Mouse (Mus musculus) limb, embryonic 15.5 days (tissue): Measurements from ENCODE around the gene 0610010K14Rik. TPM values are rescaled to one million over a fixed set of nuclear protein-coding genes. Genes with fewer than 3 reads are reported as not detected.

Experiments
- ATAC-seq: fragments of 200-750 bp; cut with Nextera tagmentation; 2 replicates; pipeline ENCODE4 v1.8.0; 2017; ENCODE audit warnings: low read depth, moderate TSS enrichment; ENCODE audit not compliant: insufficient number of reproducible peaks, low FRiP score, low TSS enrichment
- H3K27ac ChIP-seq: fragments of 300-500 bp; sonication (generic); 2 replicates; pipeline ENCODE4 v1.5.1; 2015; ENCODE audit warnings: moderate library complexity, mild to moderate bottlenecking, inconsistent platforms
- H3K27me3 ChIP-seq: fragments of 300-500 bp; sonication (generic); 2 replicates; pipeline ENCODE4 v1.6.1; 2015; ENCODE audit warnings: inconsistent platforms
- H3K36me3 ChIP-seq: fragments of 300-500 bp; sonication (generic); 2 replicates; pipeline ENCODE4 v1.6.1; 2015; ENCODE audit warnings: inconsistent platforms
- H3K4me1 ChIP-seq: fragments of 300-500 bp; sonication (generic); 2 replicates; pipeline ENCODE4 v1.6.1; 2015; ENCODE audit warnings: inconsistent platforms
- H3K4me2 ChIP-seq: fragments of 300-500 bp; sonication (generic); 2 replicates; pipeline ENCODE4 v1.6.1; 2015; ENCODE audit warnings: mild to moderate bottlenecking, inconsistent platforms
- H3K4me3 ChIP-seq: fragments of 300-500 bp; sonication (generic); 2 replicates; pipeline ENCODE4 v1.5.1; 2015; ENCODE audit warnings: mild to moderate bottlenecking, inconsistent platforms
- H3K9ac ChIP-seq: fragments of 300-500 bp; sonication (generic); 2 replicates; pipeline ENCODE4 v1.6.1; 2015; ENCODE audit warnings: inconsistent platforms
- H3K9me3 ChIP-seq: fragments of 300-500 bp; sonication (generic); 2 replicates; pipeline ENCODE4 v1.6.1; 2016; ENCODE audit warnings: inconsistent platforms
- WGBS: fragments of 180-500 bp; shearing (Covaris S2); methylation state at CpG from one replicate; pipeline ENCODE4 v1.1.7; 2015; 5-methylcytosine and 5-hydroxymethylcytosine counted together
- polyA plus RNA-seq: library from polyadenylated mRNA; unstranded; fragments of >200 nt; fragmentation: Nextera tagmentation; extraction: Ambion mirVana; gene quantifications from 2 replicates; pipeline ENCODE4 v1.2.1, GENCODE M21; 2015

0610010K14Rik gene
- polyA plus RNA-seq, 1 experiment from 2014 or later = 172 TPM

DNA sequence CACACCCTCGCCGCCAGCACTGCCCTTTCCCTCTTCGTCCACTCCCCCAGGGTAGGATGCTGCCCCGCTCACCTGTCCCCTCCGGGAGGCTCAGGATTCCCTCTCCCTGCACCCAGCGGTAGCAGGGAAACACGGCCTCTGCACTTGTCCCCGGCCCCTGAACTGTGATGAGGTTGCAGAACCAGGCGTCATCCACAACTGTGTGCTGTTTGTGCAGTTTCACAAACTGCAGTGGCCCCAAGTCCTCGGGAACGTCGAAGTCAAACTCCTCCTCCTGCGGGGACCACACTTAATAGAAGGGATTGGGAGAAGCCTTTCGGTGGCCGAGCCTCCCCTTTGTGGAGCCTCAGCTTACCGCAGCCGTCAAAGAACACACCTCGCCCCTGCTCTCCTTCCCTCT lies 16.6 kb upstream of the 0610010K14Rik start:
- H3K36me3 ChIP-seq = no peaks in the 10 kb centered on the region
- WGBS = 3% methylated on average over 18 of the region's 18 CpGs
- peaks cover 61% of the 10 kb centered on the region for H3K27me3 ChIP-seq
- no peaks in the 10 kb centered on the region for H3K9me3 ChIP-seq
- no peak for ATAC-seq
- H3K4me3 ChIP-seq = peak overlapping the region; percentile 39
- peak overlapping the region; percentile 59 for H3K4me2 ChIP-seq
- H3K4me1 ChIP-seq = peaks cover 17% of the 10 kb centered on the region
- no peak overlapping the region for H3K9ac ChIP-seq
- H3K27ac ChIP-seq = 0 out of 2 replicates have a peak overlapping the region, but pooled peaks have one; percentile 7

DNA sequence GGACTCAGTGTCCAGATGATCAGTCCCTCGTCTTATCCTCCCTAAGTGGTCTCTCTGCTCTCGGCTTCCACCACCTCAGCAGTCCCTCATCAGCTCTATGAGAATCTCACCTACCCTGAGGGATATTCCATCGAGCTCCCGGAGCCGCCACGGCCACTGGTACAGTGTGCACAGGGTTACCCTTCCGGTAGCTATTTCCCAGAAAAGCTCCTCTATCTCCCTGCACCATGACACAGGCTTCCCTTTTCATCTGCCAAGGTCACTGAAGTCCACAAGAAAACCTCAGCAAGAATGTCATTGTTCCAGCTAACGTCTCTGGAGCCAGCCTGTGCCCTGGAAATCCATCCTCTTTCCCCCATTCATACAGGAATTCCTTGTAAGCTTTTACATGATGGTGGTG lies 14.1 kb upstream of the 0610010K14Rik start:
- peaks cover 17% of the 10 kb centered on the region for H3K4me1 ChIP-seq
- no peaks in the 10 kb centered on the region for H3K36me3 ChIP-seq
- H3K9ac ChIP-seq = no peak overlapping the region
- no peaks in the 10 kb centered on the region for H3K9me3 ChIP-seq
- no peak for ATAC-seq
- 81% methylated on average over 8 of the region's 8 CpGs for WGBS
- H3K4me3 ChIP-seq = no peak overlapping the region
- no peak overlapping the region for H3K4me2 ChIP-seq
- H3K27ac ChIP-seq = no peak overlapping the region
- peaks cover 66% of the 10 kb centered on the region for H3K27me3 ChIP-seq

DNA sequence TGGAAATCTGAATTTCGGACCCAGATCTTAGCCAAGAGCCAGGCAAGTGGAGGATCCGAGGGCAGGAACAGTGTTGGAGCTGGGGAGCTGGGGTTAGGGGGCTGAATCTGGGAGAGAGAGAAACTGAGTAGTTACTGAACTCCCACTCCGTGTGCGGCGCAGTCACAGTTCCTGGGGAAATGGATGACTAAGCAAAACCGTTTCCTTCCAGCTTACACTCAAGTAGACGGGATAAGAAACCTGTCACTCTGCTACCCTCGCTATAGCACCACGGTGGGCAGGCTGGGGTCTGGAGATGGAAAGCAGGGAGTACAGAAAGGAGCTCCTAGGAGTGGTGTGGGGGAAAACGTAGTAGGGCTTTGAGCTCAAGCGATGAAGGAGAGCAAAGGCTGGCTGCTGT lies 12.4 kb upstream of the 0610010K14Rik start:
- Histone ChIP-seq H3K36me3 (no peaks in the 10 kb centered on the region), H3K9ac (no peak overlapping the region), H3K4me2 (no peak overlapping the region), H3K4me1 (peaks cover 12% of the 10 kb centered on the region), H3K4me3 (no peak overlapping the region), H3K9me3 (no peaks in the 10 kb centered on the region), H3K27ac (no peak overlapping the region), H3K27me3 (peaks cover 65% of the 10 kb centered on the region)
- WGBS = 69% methylated on average over 11 of the region's 11 CpGs
- ATAC-seq = no peak

DNA sequence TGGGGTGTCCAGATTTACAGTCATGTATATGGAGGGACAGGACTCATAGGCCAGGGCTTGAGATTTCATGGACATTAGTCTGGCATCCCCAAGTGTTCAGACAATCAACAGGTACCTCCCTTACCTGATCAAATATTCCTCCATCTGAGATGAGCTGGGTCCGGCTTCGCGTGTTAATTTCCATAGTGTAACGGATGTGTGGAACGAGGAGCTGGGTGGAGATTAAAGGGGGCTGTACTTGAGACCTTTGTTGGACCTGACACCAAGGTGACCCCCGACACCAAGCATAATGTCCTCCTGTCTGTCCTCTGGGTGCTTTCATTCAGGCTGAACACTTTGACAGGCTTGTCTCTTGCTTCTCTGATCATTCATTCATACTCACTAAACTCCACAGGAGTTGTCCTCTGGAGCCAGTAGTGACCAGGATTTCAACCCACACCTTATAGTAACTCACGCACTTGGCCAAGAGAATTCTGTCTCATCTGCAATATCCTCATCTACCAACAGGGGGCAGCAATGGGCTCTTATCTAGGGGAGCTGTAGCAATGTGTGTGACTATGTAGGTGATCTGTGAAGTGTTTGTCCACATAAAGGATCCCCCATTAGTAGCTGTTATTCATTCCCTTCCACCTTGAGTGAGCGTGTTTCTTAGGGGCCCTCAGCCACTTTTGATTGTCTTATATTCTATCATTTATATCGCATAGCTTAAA lies 9.6 kb upstream of the 0610010K14Rik start:
- H3K27ac ChIP-seq = no peak overlapping the region
- no peaks in the 10 kb centered on the region for H3K36me3 ChIP-seq
- H3K9ac ChIP-seq = no peak overlapping the region
- no peaks in the 10 kb centered on the region for H3K4me1 ChIP-seq
- H3K27me3 ChIP-seq = peaks cover 37% of the 10 kb centered on the region
- WGBS = 49% methylated on average over 9 of the region's 9 CpGs
- no peaks in the 10 kb centered on the region for H3K9me3 ChIP-seq
- no peak overlapping the region for H3K4me2 ChIP-seq
- ATAC-seq = no peak
- no peak overlapping the region for H3K4me3 ChIP-seq

DNA sequence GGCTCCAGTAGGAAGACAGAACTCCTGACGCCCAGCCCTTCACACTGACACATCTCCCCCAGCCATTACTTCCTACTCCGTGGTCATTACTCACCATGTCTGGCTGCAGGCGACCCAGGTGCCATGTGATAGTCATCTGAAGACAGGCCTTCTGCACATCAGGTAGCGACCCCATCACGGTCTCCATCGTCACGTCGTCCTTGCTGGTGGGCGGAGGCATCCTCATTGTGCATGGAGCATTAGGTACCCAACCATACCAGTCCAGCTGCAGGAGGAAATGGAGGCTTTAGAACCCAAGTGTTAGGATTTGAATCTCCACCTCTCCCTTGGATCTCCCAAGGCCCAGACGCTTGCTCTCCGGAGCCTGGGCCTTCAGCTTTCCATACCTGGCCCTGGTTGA lies 4.9 kb upstream of the 0610010K14Rik start:
- WGBS = 66% methylated on average over 11 of the region's 11 CpGs
- Histone ChIP-seq H3K27me3 (0 out of 2 replicates have a peak, but pooled peaks cover 9% of the 10 kb centered on the region), H3K4me2 (no peak overlapping the region), H3K27ac (no peak overlapping the region), H3K9ac (no peak overlapping the region), H3K9me3 (no peaks in the 10 kb centered on the region), H3K4me1 (peaks cover 13% of the 10 kb centered on the region), H3K4me3 (no peak overlapping the region), H3K36me3 (no peaks in the 10 kb centered on the region)
- no peak for ATAC-seq

DNA sequence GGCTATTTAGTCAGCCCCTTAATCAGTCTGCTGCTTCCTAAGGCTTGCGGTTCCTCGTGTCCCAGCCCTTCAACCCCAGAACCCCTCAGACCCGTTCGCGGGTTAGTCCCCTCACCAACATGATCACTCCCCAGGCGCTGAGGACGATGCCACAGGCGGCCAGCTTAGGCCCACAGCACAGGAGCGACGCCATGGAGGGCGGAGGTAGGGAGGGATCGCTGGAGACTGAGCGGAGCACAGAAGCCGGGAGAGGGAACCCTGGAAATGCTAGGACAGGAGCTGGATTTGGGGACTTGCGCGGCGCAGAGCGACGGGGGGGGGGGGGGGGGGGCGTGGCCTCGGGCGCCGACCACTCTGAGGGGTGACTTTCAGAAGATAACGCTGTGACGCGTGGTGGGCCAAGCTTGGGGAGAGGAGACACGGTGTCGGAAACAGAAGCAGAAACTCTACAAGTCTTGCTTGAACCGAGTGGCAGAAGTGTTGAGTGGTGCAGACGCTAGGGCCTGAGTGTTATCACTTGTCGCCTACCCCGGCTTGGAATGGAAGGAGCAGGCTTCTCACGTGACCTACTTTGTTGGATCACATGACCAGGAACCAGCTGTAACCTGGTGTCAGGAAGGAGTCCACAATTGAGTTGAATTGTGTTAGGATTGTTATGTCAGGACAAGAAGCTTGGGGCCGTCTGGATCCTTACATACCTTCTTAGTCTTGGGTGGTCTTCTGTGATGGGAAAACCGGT lies 2.0 kb upstream of the 0610010K14Rik start, which contains the start of the genes Gm21988 and Rnasek:
TSS of gene Gm21988 (minus strand) at position 290 of the 739 bp plus-strand sequence.
TSS of gene Rnasek (minus strand) at position 302 of the 739 bp plus-strand sequence.
- H3K4me2 ChIP-seq = peak within 1 kb of the TSS; percentile 88
- whole genome bisulfite sequencing = under 1% methylated on average over 30 of the region's 35 CpGs
- peak within 1 kb of the TSS; percentile 82 for H3K4me3 ChIP-seq
- no peaks in the 10 kb centered on the region for H3K27me3 ChIP-seq
- H3K36me3 ChIP-seq = peaks cover 13% of the 10 kb centered on the region
- peak within 1 kb of the TSS; percentile 85 for H3K9ac ChIP-seq
- H3K4me1 ChIP-seq = peaks cover 33% of the 10 kb centered on the region
- H3K9me3 ChIP-seq = no peaks in the 10 kb centered on the region
- peak; percentile 33 for ATAC-seq
- H3K27ac ChIP-seq = peak within 1 kb of the TSS; percentile 92

DNA sequence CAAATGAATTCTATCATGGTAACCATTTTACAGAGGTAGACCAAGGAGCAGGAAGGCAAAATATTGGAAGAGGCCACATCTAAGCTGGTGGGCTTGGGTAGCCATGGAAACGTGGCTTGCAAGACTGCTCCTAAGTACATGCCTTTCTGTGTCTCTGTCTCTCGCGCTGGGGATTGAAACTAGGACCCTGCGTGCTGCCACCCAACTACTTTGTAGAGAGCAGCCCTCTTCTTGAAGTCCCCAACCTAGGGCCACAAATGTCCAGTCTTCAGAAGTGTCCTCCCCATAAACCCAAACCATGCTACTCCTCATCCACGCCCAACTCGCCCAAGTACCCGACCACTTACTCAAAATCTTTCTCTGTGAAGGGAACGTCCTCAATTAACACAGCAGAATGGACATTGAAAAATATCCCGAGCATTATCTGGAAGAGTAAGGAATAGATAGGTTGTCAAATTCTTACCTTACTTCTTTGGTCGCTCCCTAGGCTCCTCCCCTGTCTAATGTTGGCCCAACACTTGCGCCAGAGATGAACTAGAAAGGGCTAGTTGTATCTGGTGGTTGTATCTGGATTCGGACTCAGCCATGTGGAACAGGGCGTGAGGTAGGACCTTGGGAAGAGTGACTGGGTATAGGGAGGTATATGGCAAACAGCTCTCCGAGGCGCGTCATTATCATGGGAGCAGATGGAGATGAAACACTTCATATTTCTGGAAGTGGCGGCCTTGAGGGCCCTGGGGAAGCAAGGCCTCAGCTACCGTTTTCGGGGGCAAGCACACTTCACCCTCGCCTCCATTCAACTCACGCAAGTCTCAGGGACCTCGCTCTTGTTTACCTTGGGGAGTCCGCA lies 1.1 kb upstream of the 0610010K14Rik start:
- peak overlapping the region; percentile 82 for H3K4me3 ChIP-seq
- H3K27ac ChIP-seq = peak overlapping the region; percentile 92
- no peaks in the 10 kb centered on the region for H3K27me3 ChIP-seq
- peaks cover 14% of the 10 kb centered on the region for H3K36me3 ChIP-seq
- no peaks in the 10 kb centered on the region for H3K9me3 ChIP-seq
- ATAC-seq = no peak
- peak overlapping the region; percentile 85 for H3K9ac ChIP-seq
- H3K4me1 ChIP-seq = peaks cover 38% of the 10 kb centered on the region
- 13% methylated on average over 23 of the region's 23 CpGs for WGBS
- peak overlapping the region; percentile 88 for H3K4me2 ChIP-seq

DNA sequence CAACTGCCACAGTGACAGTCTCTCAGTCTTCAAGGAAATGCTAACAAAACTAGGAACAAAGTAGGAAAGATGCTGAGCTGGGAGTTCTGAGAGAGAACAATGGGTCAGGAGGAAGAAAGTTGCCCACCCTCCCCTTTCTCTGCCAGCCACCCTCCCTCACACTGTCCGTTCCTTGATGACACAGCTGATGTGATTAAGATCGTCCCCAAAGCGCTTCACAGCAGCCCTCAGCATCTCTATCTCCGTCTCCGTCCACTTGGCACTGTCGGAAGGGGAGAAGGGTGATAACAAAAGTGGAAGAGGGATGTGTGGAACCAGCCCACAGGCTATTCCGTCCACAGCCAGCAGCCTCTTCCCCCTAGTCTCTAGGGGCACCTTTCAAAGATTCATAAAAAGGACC lies 997 bp downstream of the 0610010K14Rik start:
- H3K4me3 ChIP-seq = peak overlapping the region; percentile 82

DNA sequence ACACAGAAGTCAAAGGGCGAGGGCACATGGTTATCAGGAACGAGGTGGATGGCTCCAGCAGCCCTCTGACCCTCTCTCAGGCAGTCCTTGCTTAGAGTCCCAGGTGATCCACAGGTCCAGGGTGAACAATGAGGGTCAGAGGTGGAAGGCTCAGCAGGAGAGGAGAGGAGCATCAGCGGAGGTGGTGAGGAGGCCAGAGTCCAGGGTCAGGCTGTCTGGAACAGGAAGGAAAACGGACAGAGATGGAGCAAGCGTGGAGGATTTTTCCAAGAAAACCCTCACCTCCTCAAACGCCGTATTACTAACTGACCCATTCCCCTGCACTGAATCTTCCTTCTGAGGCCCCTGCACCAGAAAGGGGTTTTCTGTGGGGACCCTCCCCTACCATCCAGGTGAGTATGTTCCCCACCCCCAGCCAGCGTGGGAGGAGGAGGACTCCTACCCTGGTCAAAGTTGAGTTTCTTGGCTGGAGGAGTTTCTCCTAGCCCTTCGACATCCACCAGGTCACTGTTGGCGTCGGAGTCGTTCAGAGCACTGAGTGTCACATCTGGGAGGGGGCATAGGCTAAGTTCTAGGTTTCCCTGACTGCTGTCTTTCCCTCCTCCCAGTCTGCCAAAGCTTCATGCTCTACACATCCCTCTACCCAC lies 2.3 kb downstream of the 0610010K14Rik start:
- no peak for ATAC-seq
- no peak overlapping the region for H3K4me2 ChIP-seq
- no peaks in the 10 kb centered on the region for H3K9me3 ChIP-seq
- no peak overlapping the region for H3K27ac ChIP-seq
- no peak overlapping the region for H3K9ac ChIP-seq
- peaks cover 52% of the 10 kb centered on the region for H3K4me1 ChIP-seq
- H3K27me3 ChIP-seq = peaks cover under 1% of the 10 kb centered on the region
- H3K4me3 ChIP-seq = no peak overlapping the region
- H3K36me3 ChIP-seq = peaks cover 14% of the 10 kb centered on the region
- 95% methylated on average over 12 of the region's 12 CpGs for WGBS

More for the DNA sequence above, 997 bp downstream of the 0610010K14Rik start:
- peak overlapping the region; percentile 92 for H3K27ac ChIP-seq
- H3K36me3 ChIP-seq = peaks cover 14% of the 10 kb centered on the region
- H3K4me2 ChIP-seq = peak overlapping the region; percentile 88
- ATAC-seq = no peak
- 0 out of 2 replicates have a peak overlapping the region, but pooled peaks have one; percentile 67 for H3K9ac ChIP-seq
- H3K4me1 ChIP-seq = peaks cover 56% of the 10 kb centered on the region
- H3K27me3 ChIP-seq = no peaks in the 10 kb centered on the region
- no peaks in the 10 kb centered on the region for H3K9me3 ChIP-seq
- 42% methylated on average over 7 of the region's 7 CpGs for WGBS

DNA sequence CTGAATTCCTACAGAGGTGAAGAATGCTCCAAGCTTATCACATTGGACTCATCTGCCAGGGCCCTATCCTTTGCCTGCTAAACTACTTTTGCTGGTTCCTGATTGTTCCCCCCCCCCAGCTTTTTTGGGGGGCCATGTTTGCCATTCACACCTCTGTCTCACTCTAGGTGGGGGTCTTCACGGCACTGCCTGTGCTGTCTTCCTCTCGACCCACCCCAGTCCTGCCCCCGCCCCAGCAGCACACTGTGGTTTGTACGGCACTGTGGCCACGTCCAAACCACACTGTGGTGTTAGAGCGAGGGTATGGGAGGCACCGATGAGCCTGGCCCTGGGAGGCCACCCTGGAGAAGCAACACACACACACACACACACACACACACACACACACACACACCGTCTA lies 3.2 kb downstream of the 0610010K14Rik start:
- Histone ChIP-seq H3K4me2 (no peak overlapping the region), H3K27ac (no peak overlapping the region), H3K4me1 (peaks cover 60% of the 10 kb centered on the region), H3K9ac (no peak overlapping the region), H3K4me3 (no peak overlapping the region), H3K9me3 (no peaks in the 10 kb centered on the region), H3K36me3 (peaks cover 14% of the 10 kb centered on the region), H3K27me3 (peaks cover 10% of the 10 kb centered on the region)
- no peak for ATAC-seq
- WGBS = 82% methylated on average over 8 of the region's 8 CpGs

DNA sequence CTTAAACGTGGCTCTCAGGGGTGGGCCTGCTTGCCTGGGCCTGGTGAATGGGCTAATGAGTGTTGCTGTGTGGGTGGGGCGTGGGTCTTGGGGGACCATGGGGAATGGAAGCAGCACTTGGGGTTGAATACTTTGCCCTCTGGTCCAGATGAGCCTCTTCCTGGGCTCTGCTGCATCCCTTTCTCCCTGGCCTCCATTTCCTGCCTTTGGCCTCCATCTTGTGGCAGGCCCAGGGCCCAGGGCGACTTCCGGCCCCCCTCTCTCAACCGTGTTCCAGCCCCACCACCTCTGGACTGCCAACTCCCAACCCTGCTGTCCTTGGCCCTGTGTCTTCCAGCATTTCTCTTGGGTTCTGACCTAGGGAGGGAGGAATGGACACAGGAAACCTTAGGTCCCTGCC lies 3.7 kb downstream of the 0610010K14Rik start:
- no peak overlapping the region for H3K9ac ChIP-seq
- 61% methylated on average over 5 of the region's 5 CpGs for WGBS
- H3K27ac ChIP-seq = 0 out of 2 replicates have a peak overlapping the region, but pooled peaks have one; percentile 29
- no peaks in the 10 kb centered on the region for H3K9me3 ChIP-seq
- no peak overlapping the region for H3K4me2 ChIP-seq
- H3K4me3 ChIP-seq = no peak overlapping the region
- H3K4me1 ChIP-seq = peaks cover 64% of the 10 kb centered on the region
- peaks cover 14% of the 10 kb centered on the region for H3K36me3 ChIP-seq
- ATAC-seq = no peak
- H3K27me3 ChIP-seq = peaks cover 14% of the 10 kb centered on the region
